Mouse (Mus musculus) intestine, embryonic 16.5 days (tissue): Measurements from ENCODE around the gene Vwa1. TPM values are rescaled to one million over a fixed set of nuclear protein-coding genes. Genes with fewer than 3 reads are reported as not detected.

Source experiments
- ATAC-seq: fragments of 200-750 bp; cut with Nextera tagmentation; 2 replicates; pipeline ENCODE4 v1.8.0; 2017; ENCODE audit warnings: moderate TSS enrichment, moderate library complexity
- H3K27ac ChIP-seq: fragments of 300-500 bp; sonication (generic); 2 replicates; pipeline ENCODE4 v1.5.1; 2014; ENCODE audit warnings: mild to moderate bottlenecking, low read length
- H3K27me3 ChIP-seq: fragments of 300-500 bp; sonication (generic); replicated peaks from 2 replicates; pipeline ENCODE4 v1.6.1; 2014; ENCODE audit warnings: low read length, control low read depth, mixed read lengths; ENCODE audit not compliant: control insufficient read depth, insufficient read depth
- H3K36me3 ChIP-seq: fragments of 300-500 bp; sonication (generic); 2 replicates; pipeline ENCODE4 v1.6.1; 2014; ENCODE audit warnings: low read length, control low read depth; ENCODE audit not compliant: control insufficient read depth, insufficient read depth
- H3K4me1 ChIP-seq: fragments of 300-500 bp; sonication (generic); 2 replicates; pipeline ENCODE4 v1.6.1; 2014; ENCODE audit warnings: low read length, control low read depth, mixed read lengths; ENCODE audit not compliant: control insufficient read depth, insufficient read depth
- H3K4me2 ChIP-seq: fragments of 300-500 bp; sonication (generic); 2 replicates; pipeline ENCODE4 v1.6.1; 2014; ENCODE audit warnings: low read depth, low read length, control low read depth
- H3K4me3 ChIP-seq: fragments of 300-500 bp; sonication (generic); 2 replicates; pipeline ENCODE4 v1.5.1; 2014; ENCODE audit warnings: mild to moderate bottlenecking, low read length
- H3K9ac ChIP-seq: fragments of 300-500 bp; sonication (generic); 2 replicates; pipeline ENCODE4 v1.6.1; 2014; ENCODE audit warnings: low read depth, low read length
- H3K9me3 ChIP-seq: fragments of 300-500 bp; sonication (generic); 2 replicates; pipeline ENCODE4 v1.6.1; 2016; ENCODE audit warnings: low read length, control low read depth; ENCODE audit not compliant: control insufficient read depth
- WGBS: fragments of 180-500 bp; shearing (Covaris S2); extraction: QIAGEN DNeasy Blood & Tissue Kit; methylation state at CpG from one replicate; pipeline ENCODE4 v1.1.7; 2014; 5-methylcytosine and 5-hydroxymethylcytosine counted together
- polyA plus RNA-seq: library from polyadenylated mRNA; unstranded; fragments of >200 nt; fragmentation: Nextera tagmentation; extraction: Ambion mirVana; gene quantifications from 2 replicates; pipeline ENCODE4 v1.2.1, GENCODE M21; 2015

Vwa1 gene
- polyA plus RNA-seq, 1 experiment from 2014 or later: 18.9 TPM

- Histone ChIP-seq H3K4me1 (peaks cover 16% of the 10 kb centered on the region), H3K36me3 (no peaks in the 10 kb centered on the region), H3K27ac (peak overlapping the region; percentile 23; the same call in 1 of the 2 replicates), H3K4me2 (no peak overlapping the region), H3K4me3 (no peak overlapping the region), H3K27me3 (no peaks in the 10 kb centered on the region), H3K9me3 (no peaks in the 10 kb centered on the region), H3K9ac (0 out of 2 replicates have a peak overlapping the region, but pooled peaks have one; percentile 24)
- ATAC-seq: no peak
- WGBS: 83% methylated on average over 10 of the region's 10 CpGs
These were observed 10.7 kb upstream of the Vwa1 start for GRCm38 (mm10) chr4:155785246-155785645.

- Histone ChIP-seq H3K9me3 (no peaks in the 10 kb centered on the region), H3K9ac (peak overlapping the region; percentile 91), H3K27me3 (no peaks in the 10 kb centered on the region), H3K4me1 (peaks cover 16% of the 10 kb centered on the region), H3K4me3 (peak overlapping the region; percentile 76), H3K36me3 (no peaks in the 10 kb centered on the region), H3K4me2 (peak overlapping the region; percentile 73), H3K27ac (peak overlapping the region; percentile 97)
- peak; percentile 94 for ATAC-seq
- under 1% methylated on average over 52 of the region's 52 CpGs for WGBS
These were observed 9.7 kb upstream of the Vwa1 start for GRCm38 (mm10) chr4:155784081-155784701.

GRCm38 (mm10) chr4:155783486-155784080, 9.1 kb upstream of the Vwa1 start:
- Histone ChIP-seq H3K9me3 (no peaks in the 10 kb centered on the region), H3K4me1 (peaks cover 16% of the 10 kb centered on the region), H3K4me3 (peak overlapping the region; percentile 76), H3K27me3 (no peaks in the 10 kb centered on the region), H3K36me3 (no peaks in the 10 kb centered on the region), H3K9ac (peak overlapping the region; percentile 91), H3K4me2 (peak overlapping the region; percentile 73), H3K27ac (peak overlapping the region; percentile 97)
- peak; percentile 5; the same call in 1 of the 2 replicates for ATAC-seq
- WGBS: 30% methylated on average over 16 of the region's 16 CpGs

GRCm38 (mm10) chr4:155780895-155781294, 6.4 kb upstream of the Vwa1 start:
- no peaks in the 10 kb centered on the region for H3K36me3 ChIP-seq
- H3K4me2 ChIP-seq: no peak overlapping the region
- H3K4me1 ChIP-seq: peaks cover 27% of the 10 kb centered on the region
- no peak overlapping the region for H3K9ac ChIP-seq
- H3K27ac ChIP-seq: peak overlapping the region; percentile 23; the same call in 1 of the 2 replicates
- H3K9me3 ChIP-seq: no peaks in the 10 kb centered on the region
- WGBS: 33% methylated on average over 6 of the region's 6 CpGs
- no peak overlapping the region for H3K4me3 ChIP-seq
- H3K27me3 ChIP-seq: no peaks in the 10 kb centered on the region
- ATAC-seq: no peak

DNA sequence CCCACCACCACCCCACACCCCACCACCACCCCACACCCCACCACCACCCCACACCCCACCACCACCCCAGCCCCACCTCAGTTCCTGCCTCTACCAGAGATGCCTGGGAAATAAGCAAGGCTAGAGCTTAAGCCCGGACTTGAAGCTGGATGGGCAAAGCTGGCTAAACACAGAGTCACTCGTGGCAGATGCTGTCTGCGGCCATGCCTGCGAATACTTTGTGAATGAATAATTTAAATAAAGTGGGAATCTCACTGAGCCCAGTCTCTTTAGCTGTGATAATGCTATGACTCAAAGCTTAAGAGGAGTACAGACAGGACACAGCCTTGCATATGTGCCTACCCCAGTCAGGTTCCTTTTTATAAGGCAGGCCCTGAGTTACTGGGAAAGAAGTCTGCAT, 5.0 kb upstream of the Vwa1 start:
- 84% methylated on average over 4 of the region's 4 CpGs for WGBS
- H3K27me3 ChIP-seq: no peaks in the 10 kb centered on the region
- ATAC-seq: no peak
- peaks cover 26% of the 10 kb centered on the region for H3K4me1 ChIP-seq
- no peak overlapping the region for H3K4me3 ChIP-seq
- H3K9me3 ChIP-seq: no peaks in the 10 kb centered on the region
- H3K36me3 ChIP-seq: no peaks in the 10 kb centered on the region
- H3K4me2 ChIP-seq: no peak overlapping the region
- no peak overlapping the region for H3K27ac ChIP-seq
- no peak overlapping the region for H3K9ac ChIP-seq

GRCm38 (mm10) chr4:155777816-155778215, 3.3 kb upstream of the Vwa1 start:
- Histone ChIP-seq H3K9ac (no peak overlapping the region), H3K27ac (no peak overlapping the region; the same call in 1 of the 2 replicates)

DNA sequence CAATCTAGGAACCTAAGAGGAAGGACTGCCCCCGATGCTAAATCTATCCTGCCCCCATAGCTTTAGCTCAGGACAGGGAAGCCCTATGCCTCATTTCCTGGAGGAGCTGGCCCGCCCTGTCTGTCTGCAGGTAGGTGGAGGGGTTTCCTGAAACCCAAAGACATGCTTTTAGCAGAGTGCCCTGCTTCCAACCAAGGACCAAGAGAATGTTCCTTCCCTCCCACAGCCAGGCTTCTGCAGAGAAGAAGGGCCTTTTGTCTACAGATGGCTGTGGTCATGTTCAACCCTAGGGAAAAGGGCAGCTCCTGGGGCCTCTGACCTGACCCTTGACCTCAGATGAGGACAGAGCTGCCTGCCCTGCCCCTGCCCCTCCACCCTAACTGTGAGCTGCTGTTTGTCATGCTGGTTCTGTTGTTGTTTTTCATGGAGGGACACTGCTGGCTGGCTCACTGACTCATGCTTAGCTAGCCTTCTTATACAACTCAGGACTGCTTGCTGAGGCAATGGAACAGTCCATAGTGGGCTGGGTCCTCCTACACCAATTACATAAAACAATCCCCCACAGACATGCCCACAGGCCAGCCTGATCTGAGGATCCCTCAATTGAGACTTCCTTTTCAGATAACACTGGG, 2.3 kb upstream of the Vwa1 start:
- WGBS: 50% methylated on average over 2 of the region's 2 CpGs
- H3K36me3 ChIP-seq: no peaks in the 10 kb centered on the region
- no peak overlapping the region for H3K4me2 ChIP-seq
- no peak overlapping the region for H3K4me3 ChIP-seq
- peaks cover 46% of the 10 kb centered on the region for H3K4me1 ChIP-seq
- peaks cover 3% of the 10 kb centered on the region; the same call in 1 of the 2 replicates for H3K27me3 ChIP-seq
- ATAC-seq: no peak
- peak overlapping the region; percentile 28; the same call in 1 of the 2 replicates for H3K27ac ChIP-seq
- H3K9me3 ChIP-seq: no peaks in the 10 kb centered on the region
- H3K9ac ChIP-seq: no peak overlapping the region

More at GRCm38 (mm10) chr4:155777816-155778215, 3.3 kb upstream of the Vwa1 start:
- no peak for ATAC-seq
- Histone ChIP-seq H3K36me3 (no peaks in the 10 kb centered on the region), H3K4me3 (no peak overlapping the region), H3K27me3 (peaks cover 3% of the 10 kb centered on the region; the same call in 1 of the 2 replicates), H3K4me1 (peaks cover 38% of the 10 kb centered on the region), H3K4me2 (no peak overlapping the region), H3K9me3 (no peaks in the 10 kb centered on the region)
- 77% methylated on average over 2 of the region's 2 CpGs for WGBS

DNA sequence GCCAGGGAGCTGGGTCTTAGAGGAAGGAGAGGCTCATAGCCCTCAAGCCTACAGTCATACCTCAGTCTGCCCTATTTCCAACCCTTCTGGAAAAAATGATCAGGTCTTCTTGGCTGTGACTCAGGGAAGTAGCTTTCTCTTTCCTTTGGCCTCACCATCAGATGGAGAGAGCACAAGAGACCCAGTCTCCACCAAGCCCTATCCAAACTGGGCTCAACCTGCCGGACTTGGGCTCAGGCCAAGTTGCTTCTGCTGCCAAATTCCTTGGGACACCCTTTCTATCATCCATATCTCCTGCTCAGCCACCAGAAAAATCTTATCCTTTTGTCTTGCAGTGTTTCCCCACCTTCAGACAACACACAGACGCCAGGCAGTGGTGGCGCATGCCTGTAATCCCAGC, 1.4 kb upstream of the Vwa1 start:
- H3K9ac ChIP-seq: no peak overlapping the region
- peaks cover 49% of the 10 kb centered on the region for H3K4me1 ChIP-seq
- H3K27me3 ChIP-seq: peaks cover 3% of the 10 kb centered on the region; the same call in 1 of the 2 replicates
- no peak for ATAC-seq
- H3K27ac ChIP-seq: peak overlapping the region; percentile 85
- WGBS: 67% methylated on average over 3 of the region's 3 CpGs
- H3K36me3 ChIP-seq: no peaks in the 10 kb centered on the region
- no peak overlapping the region for H3K4me3 ChIP-seq
- H3K4me2 ChIP-seq: no peak overlapping the region
- H3K9me3 ChIP-seq: no peaks in the 10 kb centered on the region

DNA sequence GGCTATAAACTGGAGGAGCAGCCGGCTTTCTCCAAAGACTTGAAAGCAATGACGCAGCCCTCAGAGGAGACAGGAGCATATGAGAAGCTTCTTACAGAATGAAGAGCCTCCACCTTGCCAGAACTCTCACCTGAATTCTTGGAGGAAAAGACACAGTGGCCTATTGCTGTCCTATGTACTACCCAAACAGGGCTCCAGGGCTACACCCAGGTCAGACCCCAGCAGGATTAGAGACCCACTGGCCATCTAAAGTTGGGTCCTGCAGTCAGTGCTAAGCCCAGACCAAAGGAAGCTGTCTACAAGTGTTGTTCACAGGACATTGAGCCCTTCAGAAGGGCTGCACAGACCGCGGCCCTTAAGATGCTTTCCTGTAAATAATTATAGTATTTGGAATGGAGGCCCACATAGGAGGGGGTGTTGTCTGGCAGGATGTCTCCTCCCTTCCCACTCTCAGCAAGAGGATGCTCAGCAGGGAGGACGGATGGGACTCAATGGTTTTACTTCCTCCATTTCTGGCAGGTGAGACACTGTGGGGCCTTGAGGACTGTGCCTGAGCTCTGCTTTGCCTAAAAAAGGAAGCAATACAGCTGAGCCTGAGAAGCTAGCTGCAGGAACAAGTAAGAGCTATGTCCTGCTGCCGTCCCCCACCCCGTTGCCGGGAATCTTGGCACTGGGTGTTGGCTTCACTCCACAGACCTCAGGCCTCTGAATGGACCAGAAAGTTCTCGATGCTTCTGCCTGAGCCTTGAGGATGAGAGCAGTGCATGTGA, 658 bp upstream of the Vwa1 start:
- peak overlapping the region; percentile 52 for H3K4me3 ChIP-seq
- H3K36me3 ChIP-seq: no peaks in the 10 kb centered on the region
- peak overlapping the region; percentile 91 for H3K4me2 ChIP-seq
- peak; percentile 9; the same call in 1 of the 2 replicates for ATAC-seq
- peak overlapping the region; percentile 85 for H3K27ac ChIP-seq
- 38% methylated on average over 9 of the region's 9 CpGs for WGBS
- H3K9me3 ChIP-seq: no peaks in the 10 kb centered on the region
- H3K9ac ChIP-seq: 0 out of 2 replicates have a peak overlapping the region, but pooled peaks have one; percentile 38
- H3K4me1 ChIP-seq: peaks cover 53% of the 10 kb centered on the region
- H3K27me3 ChIP-seq: peaks cover 3% of the 10 kb centered on the region; the same call in 1 of the 2 replicates
